Mouse (Mus musculus) midbrain, embryonic 15.5 days (tissue): Measurements from ENCODE around the gene Suclg2. TPM values are rescaled to one million over a fixed set of nuclear protein-coding genes. Genes with fewer than 3 reads are reported as not detected.

Experiments
- ATAC-seq: fragments of 200-750 bp; cut with Nextera tagmentation; replicated peaks from 2 replicates; pipeline ENCODE4 v1.8.0; 2017; ENCODE audit warnings: moderate TSS enrichment
- H3K27ac ChIP-seq: fragments of 300-500 bp; sonication (generic); 2 replicates; pipeline ENCODE4 v1.5.1; 2015; ENCODE audit warnings: mild to moderate bottlenecking, inconsistent platforms
- H3K27me3 ChIP-seq: fragments of 300-500 bp; sonication (generic); replicated peaks from 2 replicates; pipeline ENCODE4 v1.6.1; 2015; ENCODE audit warnings: inconsistent platforms
- H3K36me3 ChIP-seq: fragments of 300-500 bp; sonication (generic); replicated peaks from 2 replicates; pipeline ENCODE4 v1.6.1; 2015; ENCODE audit warnings: inconsistent platforms
- H3K4me1 ChIP-seq: fragments of 300-500 bp; sonication (generic); 2 replicates; pipeline ENCODE4 v1.6.1; 2015; ENCODE audit warnings: inconsistent platforms
- H3K4me2 ChIP-seq: fragments of 300-500 bp; sonication (generic); 2 replicates; pipeline ENCODE4 v1.6.1; 2015; ENCODE audit warnings: inconsistent platforms, mild to moderate bottlenecking, moderate library complexity
- H3K4me3 ChIP-seq: fragments of 300-500 bp; sonication (generic); 2 replicates; pipeline ENCODE4 v1.5.1; 2015; ENCODE audit warnings: mild to moderate bottlenecking, inconsistent platforms
- H3K9ac ChIP-seq: fragments of 300-500 bp; sonication (generic); 2 replicates; pipeline ENCODE4 v1.6.1; 2015; ENCODE audit warnings: mild to moderate bottlenecking, inconsistent platforms
- H3K9me3 ChIP-seq: fragments of 300-500 bp; sonication (generic); 2 replicates; pipeline ENCODE4 v1.6.1; 2016; ENCODE audit warnings: inconsistent platforms
- WGBS: fragments of 180-500 bp; shearing (Covaris S2); methylation state at CpG from one replicate; pipeline ENCODE4 v1.1.7; 2015; ENCODE audit warnings: mixed read lengths; 5-methylcytosine and 5-hydroxymethylcytosine counted together
- polyA plus RNA-seq: library from polyadenylated mRNA; unstranded; fragments of >200 nt; fragmentation: Nextera tagmentation; extraction: Ambion mirVana; gene quantifications from 2 replicates; pipeline ENCODE4 v1.2.1, GENCODE M21; 2015

The Suclg2 gene
- polyA plus RNA-seq, 1 experiment from 2014 or later = 13.6 TPM

- Histone ChIP-seq H3K27ac (no peak overlapping the region), H3K4me2 (no peak overlapping the region), H3K9ac (no peak overlapping the region), H3K4me1 (peaks cover 8% of the 10 kb centered on the region), H3K9me3 (no peaks in the 10 kb centered on the region), H3K4me3 (no peak overlapping the region), H3K27me3 (no peaks in the 10 kb centered on the region), H3K36me3 (no peaks in the 10 kb centered on the region)
- 96% methylated on average over 6 of the region's 6 CpGs for WGBS
- ATAC-seq = no peak
These were observed 238.8 kb downstream of the Suclg2 start for GRCm38 (mm10) chr6:95479801-95480200.

- Histone ChIP-seq H3K9ac (no peak overlapping the region), H3K36me3 (no peaks in the 10 kb centered on the region), H3K4me2 (no peak overlapping the region), H3K4me1 (0 out of 2 replicates have a peak, but pooled peaks cover 2% of the 10 kb centered on the region), H3K9me3 (no peaks in the 10 kb centered on the region), H3K27me3 (no peaks in the 10 kb centered on the region), H3K4me3 (no peak overlapping the region), H3K27ac (no peak overlapping the region)
- 50% methylated on average over 7 of the region's 7 CpGs for whole genome bisulfite sequencing
- no peak for ATAC-seq
These were observed 249.1 kb downstream of the Suclg2 start for GRCm38 (mm10) chr6:95469521-95469920.

- Histone ChIP-seq H3K4me2 (no peak overlapping the region), H3K27ac (no peak overlapping the region), H3K9me3 (no peaks in the 10 kb centered on the region), H3K4me1 (0 out of 2 replicates have a peak, but pooled peaks cover 2% of the 10 kb centered on the region), H3K9ac (no peak overlapping the region), H3K36me3 (no peaks in the 10 kb centered on the region), H3K4me3 (no peak overlapping the region), H3K27me3 (no peaks in the 10 kb centered on the region)
- no peak for ATAC-seq
- WGBS = 87% methylated on average over 4 of the region's 4 CpGs
These were observed 253.3 kb downstream of the Suclg2 start for GRCm38 (mm10) chr6:95465322-95465721.

- no peak overlapping the region for H3K9ac ChIP-seq
- H3K9me3 ChIP-seq = no peaks in the 10 kb centered on the region
- H3K27ac ChIP-seq = no peak overlapping the region
- H3K27me3 ChIP-seq = no peaks in the 10 kb centered on the region
- no peak overlapping the region for H3K4me2 ChIP-seq
- no peaks in the 10 kb centered on the region for H3K36me3 ChIP-seq
- 78% methylated on average over 3 of the region's 3 CpGs for WGBS
- no peak for ATAC-seq
- H3K4me1 ChIP-seq = no peaks in the 10 kb centered on the region
- H3K4me3 ChIP-seq = no peak overlapping the region
These were observed 259.2 kb downstream of the Suclg2 start for GRCm38 (mm10) chr6:95459372-95459771.

- WGBS = 87% methylated on average over 2 of the region's 2 CpGs
- Histone ChIP-seq H3K9ac (no peak overlapping the region), H3K27me3 (no peaks in the 10 kb centered on the region), H3K4me3 (no peak overlapping the region), H3K9me3 (no peaks in the 10 kb centered on the region), H3K36me3 (no peaks in the 10 kb centered on the region), H3K4me2 (no peak overlapping the region), H3K4me1 (no peaks in the 10 kb centered on the region), H3K27ac (no peak overlapping the region)
- ATAC-seq = no peak
These were observed 272.4 kb downstream of the Suclg2 start for GRCm38 (mm10) chr6:95446151-95446550.

- Histone ChIP-seq H3K4me1 (no peaks in the 10 kb centered on the region), H3K4me3 (no peak overlapping the region), H3K4me2 (no peak overlapping the region), H3K27me3 (no peaks in the 10 kb centered on the region), H3K27ac (no peak overlapping the region), H3K9ac (no peak overlapping the region), H3K9me3 (no peaks in the 10 kb centered on the region; the same call in 1 of the 2 replicates), H3K36me3 (no peaks in the 10 kb centered on the region)
- no peak for ATAC-seq
- 68% methylated on average over 4 of the region's 4 CpGs for WGBS
These were observed 273.6 kb downstream of the Suclg2 start for GRCm38 (mm10) chr6:95445036-95445435.
